Comparison of ENCODE assay signal across 10 mouse cellular contexts in the genomic region with DNA sequence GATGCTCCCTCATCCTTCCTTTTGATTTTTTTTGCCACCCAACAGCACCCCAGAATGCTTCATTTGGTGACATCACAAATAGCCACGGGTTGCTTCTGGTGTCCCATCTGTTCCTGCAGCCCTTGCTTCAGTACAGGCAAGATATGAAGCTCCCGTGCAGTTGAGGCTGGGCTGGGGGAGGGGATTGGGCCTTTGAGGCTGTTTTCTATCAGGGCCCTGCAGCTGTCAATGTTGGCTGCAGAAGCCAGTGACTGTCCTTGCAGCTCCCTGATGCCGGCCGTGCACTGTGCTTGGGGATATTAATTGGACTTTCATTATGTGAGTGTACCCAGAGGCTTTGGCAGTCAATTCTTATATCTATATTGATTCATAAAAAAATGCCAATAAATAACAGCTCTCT.
A peak's percentile ranks its signal among the peaks of the same experiment; 100 is the strongest.
DNase-seq lines count a peak whose midpoint lies in the region; ATAC-seq lines count a peak whose summit lies in the region.
"Had no signal": no experiment of that assay in that cellular context is flagged by ENCODE, and none has a peak within 500 bp of the region (broad histone marks: within the 10 kb centered on the region; RNA-seq: fewer than 3 reads in every experiment).

No protein-coding gene starts in this region.

- H3K4me3 ChIP-seq in midbrain, embryonic 14.5 days (replicated peaks; ENCODE audit: low read depth, low read length) = no peak overlapping the region
- H3K4me3 ChIP-seq: limb, embryonic 12.5 days had no signal

- H3K9ac ChIP-seq in midbrain, embryonic 14.5 days (replicated peaks; ENCODE audit: low read length) = no peak overlapping the region
- H3K9ac ChIP-seq: limb, embryonic 12.5 days had no signal

- no peak overlapping the region for H3K4me2 ChIP-seq in midbrain, embryonic 14.5 days (ENCODE audit: low read length)
- H3K4me2 ChIP-seq: limb, embryonic 12.5 days had no signal

- H3K36me3 ChIP-seq in midbrain, embryonic 14.5 days (ENCODE audit: control insufficient read depth, insufficient read depth, low read length) = no peaks in the 10 kb centered on the region
- H3K36me3 ChIP-seq: limb, embryonic 12.5 days had no signal

- WGBS in midbrain, embryonic 14.5 days = 21% methylated on average over 4 of the region's 4 CpGs

- intact Hi-C loops in left cerebral cortex, postnatal 4 days (cut with DNase I) = no loop called here
- intact Hi-C loops in left cerebral cortex, postnatal 14 days (cut with DNase I) = no loop called here
- intact Hi-C loops in heart, postnatal 10 days (cut with DNase I) = no loop called here
- intact Hi-C loops in left cerebral cortex, postnatal 10 days (cut with DNase I) = no loop called here

- H3K27ac ChIP-seq in midbrain, embryonic 14.5 days (replicated peaks; ENCODE audit: low read depth, low read length) = no peak overlapping the region
- H3K27ac ChIP-seq: limb, embryonic 12.5 days had no signal

- DNase-seq in left cerebral cortex, postnatal 4 days = peak; percentile 93
- no peak for DNase-seq in left cerebral cortex, postnatal 14 days (ENCODE audit: low spot score in 2 of 2)
- DNase-seq in cerebellum, adult 9-11 months = peak; percentile 76
- peak; percentile 47 to 52 for DNase-seq in heart, postnatal 10 days
- DNase-seq in midbrain, embryonic 14.5 days = peak; percentile 75
- DNase-seq in left cerebral cortex, postnatal 10 days (ENCODE audit: extremely low spot score in 1 of 2, low spot score in 2 of 2) = no peak
- no peak for DNase-seq in ovary, postnatal 14 days (ENCODE audit: low spot score)
- DNase-seq: adrenal gland, adult 8-10 months had no signal

- no peaks in the 10 kb centered on the region for H3K27me3 ChIP-seq in midbrain, embryonic 14.5 days (ENCODE audit: control insufficient read depth, insufficient read depth, low read length)
- H3K27me3 ChIP-seq: limb, embryonic 12.5 days had no signal

- ATAC-seq in midbrain, embryonic 14.5 days (ENCODE audit: low FRiP score, low TSS enrichment) = peak; percentile 60; the same call in 1 of the 2 replicates
- no peak for ATAC-seq in CD4-positive, CD25-positive, alpha-beta regulatory T cell, adult 4 months

- peaks cover 16% of the 10 kb centered on the region; the same call in 1 of the 2 replicates for H3K4me1 ChIP-seq in midbrain, embryonic 14.5 days (ENCODE audit: control insufficient read depth, insufficient read depth, low read length)
- H3K4me1 ChIP-seq: limb, embryonic 12.5 days had no signal

- H3K9me3 ChIP-seq in midbrain, embryonic 14.5 days (ENCODE audit: control insufficient read depth, low read length) = no peaks in the 10 kb centered on the region
- H3K9me3 ChIP-seq: limb, embryonic 12.5 days had no signal

Comparison
In these comparisons a context has a peak if more than half of its experiments do, and no peak if none do; other contexts are left out.
1. DNase-seq: peak in left cerebral cortex, postnatal 4 days (single experiment), cerebellum, adult 9-11 months (single experiment), heart, postnatal 10 days (2 of 2) and midbrain, embryonic 14.5 days (single experiment); none in left cerebral cortex, postnatal 14 days (0 of 2), left cerebral cortex, postnatal 10 days (0 of 2) and ovary, postnatal 14 days (single experiment).